Mouse (Mus musculus) gastrocnemius, postnatal 25 days (tissue): Measurements from ENCODE around the gene Apol7a. TPM values are rescaled to one million over a fixed set of nuclear protein-coding genes. Genes with fewer than 3 reads are reported as not detected.
"Not testable (repeated sequence)": the region's sequence is repeated elsewhere in the genome, so short reads cannot be mapped to it uniquely, and the experiment has no call there.

ENCODE experiments used
- DNase-seq: peaks from one replicate; pipeline ENCODE4 v3.0.0; 2022
- long read RNA-seq, 2 experiments: library from polyadenylated mRNA; stranded (forward); transcript quantifications; one replicate each; pipeline ENCODE4 v2.0.0; 2021
- total RNA-seq, 2 experiments: library from RNA; stranded (reverse); gene quantifications; 1 replicate in 1 of 2; 2 replicates in 1 of 2; pipeline ENCODE4 v1.2.3; 2021

Apol7a gene
- under 1 TPM; 0.31 to 0.46 TPM for total RNA-seq
- long read RNA-seq, experiment 1, partial matches to known transcripts = 0 of 3 reads
- long read RNA-seq, experiment 1, other reads (novel, unspliced or antisense) = 2 of 3 reads
- long read RNA-seq, experiment 2, partial matches to known transcripts = 0 of 1 reads
- long read RNA-seq, experiment 2, other reads (novel, unspliced or antisense) = 1 of 1 reads

- DNase-seq = not testable (repeated sequence)
Observed at GRCm38 (mm10) chr15:77399027-77399426, at the start of gene Apol7a. Gene Apol7a (minus strand): TSS chr15:77399110.

DNA sequence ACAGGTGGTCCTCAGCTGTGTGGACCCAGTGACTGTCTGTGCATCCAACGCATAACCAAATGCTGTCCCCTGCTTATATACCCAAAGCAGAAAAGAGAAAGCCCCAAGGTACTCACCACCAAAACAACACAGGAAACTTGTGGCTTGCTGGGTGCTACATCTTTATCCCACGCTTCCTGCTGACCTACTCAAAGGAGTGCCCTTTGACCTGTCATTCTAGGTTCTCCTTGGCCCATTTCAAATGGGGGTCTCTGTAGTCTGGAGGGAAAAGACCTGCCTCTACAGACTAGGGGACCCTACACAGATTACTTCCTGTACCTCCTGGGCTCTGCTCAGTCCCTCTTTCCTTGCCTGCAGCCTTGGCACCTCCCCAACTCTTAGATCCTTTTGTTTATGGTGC is 48.5 kb upstream of the Apol7a start, which contains the start of gene Apol7b:
Gene Apol7b (minus strand): TSS at position 101 of the 400 bp plus-strand sequence.
- DNase-seq = not testable (repeated sequence)

DNA sequence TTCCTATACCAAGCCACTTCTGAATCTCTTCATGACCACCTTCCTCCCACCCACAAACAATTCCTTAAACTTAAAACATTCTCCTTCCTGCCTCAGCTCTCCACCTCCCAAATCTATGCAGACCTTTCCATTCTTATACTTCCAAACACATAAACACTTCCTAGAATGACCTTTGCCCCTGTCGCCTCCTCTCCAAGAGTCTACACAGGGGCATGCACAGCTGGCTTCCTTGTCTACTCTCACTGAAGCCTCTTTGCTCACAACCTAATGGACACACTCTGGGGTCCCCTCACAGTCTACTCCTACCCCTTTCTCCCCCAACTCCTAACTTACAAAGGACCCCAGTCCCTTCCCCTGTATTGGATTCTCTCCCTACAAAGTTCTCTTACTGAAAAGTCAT is 46.8 kb upstream of the Apol7a start:
- DNase-seq = not testable (repeated sequence)

GRCm38 (mm10) chr15:77444746-77445145 is 45.8 kb upstream of the Apol7a start:
- DNase-seq = not testable (repeated sequence)

DNA sequence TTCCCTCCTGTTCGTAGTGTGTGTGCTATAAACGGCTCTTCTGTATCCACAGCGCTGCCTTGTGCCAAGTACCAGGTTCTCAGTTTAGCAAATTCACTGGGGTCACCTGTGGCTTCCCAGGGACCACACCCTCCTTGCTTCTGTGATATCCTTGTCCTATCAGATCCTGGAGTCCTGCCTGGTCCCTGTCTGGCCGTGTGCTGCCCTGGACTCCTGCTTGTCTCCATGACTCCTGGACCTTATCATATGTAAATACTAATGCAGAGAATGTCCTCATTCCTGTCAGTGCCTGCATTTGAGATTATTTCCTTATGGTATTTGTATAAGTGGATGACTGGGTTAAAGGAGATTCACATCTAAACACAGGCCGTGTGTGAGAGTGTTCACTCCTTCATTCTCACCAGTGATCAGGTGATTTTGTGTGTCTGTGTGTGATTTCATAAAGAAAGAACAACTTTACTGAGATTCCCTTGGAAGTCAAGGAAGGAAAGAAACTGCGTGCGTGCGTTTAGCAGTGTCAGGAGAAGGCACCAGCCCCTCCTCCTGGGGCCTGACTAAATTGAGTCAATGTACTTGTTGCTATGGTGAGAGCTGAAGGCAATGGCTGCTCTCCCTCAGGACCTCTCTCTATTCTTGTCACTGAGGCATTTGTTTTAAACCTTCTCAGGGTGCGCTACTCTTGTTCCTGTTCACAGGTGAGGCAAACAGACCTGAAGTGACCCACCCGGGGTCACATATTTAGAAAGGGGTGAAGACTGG is 30.0 kb upstream of the Apol7a start:
- not testable (repeated sequence) for DNase-seq

DNA sequence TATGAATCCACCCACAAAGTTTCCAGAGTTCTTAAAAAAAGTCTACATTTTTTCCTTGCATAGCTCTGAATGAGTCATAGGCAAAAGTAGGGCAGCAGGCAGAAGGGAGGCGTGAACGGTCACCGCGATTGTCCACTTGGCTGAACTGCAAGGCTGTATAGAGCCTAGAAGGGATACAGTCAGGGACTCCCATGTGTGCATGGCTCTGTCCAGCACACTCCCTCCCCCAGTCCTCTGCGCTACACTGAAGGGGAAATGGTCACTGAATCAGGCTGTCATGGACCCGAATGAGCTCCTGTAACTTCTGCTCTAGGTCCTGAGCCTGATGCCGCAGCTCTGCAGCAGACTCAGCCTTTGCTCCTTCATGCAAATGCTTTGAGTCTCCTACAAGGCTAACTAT is 24.0 kb upstream of the Apol7a start:
- DNase-seq = not testable (repeated sequence)

GRCm38 (mm10) chr15:77419657-77420056 is 20.7 kb upstream of the Apol7a start:
- DNase-seq = not testable (repeated sequence)

DNA sequence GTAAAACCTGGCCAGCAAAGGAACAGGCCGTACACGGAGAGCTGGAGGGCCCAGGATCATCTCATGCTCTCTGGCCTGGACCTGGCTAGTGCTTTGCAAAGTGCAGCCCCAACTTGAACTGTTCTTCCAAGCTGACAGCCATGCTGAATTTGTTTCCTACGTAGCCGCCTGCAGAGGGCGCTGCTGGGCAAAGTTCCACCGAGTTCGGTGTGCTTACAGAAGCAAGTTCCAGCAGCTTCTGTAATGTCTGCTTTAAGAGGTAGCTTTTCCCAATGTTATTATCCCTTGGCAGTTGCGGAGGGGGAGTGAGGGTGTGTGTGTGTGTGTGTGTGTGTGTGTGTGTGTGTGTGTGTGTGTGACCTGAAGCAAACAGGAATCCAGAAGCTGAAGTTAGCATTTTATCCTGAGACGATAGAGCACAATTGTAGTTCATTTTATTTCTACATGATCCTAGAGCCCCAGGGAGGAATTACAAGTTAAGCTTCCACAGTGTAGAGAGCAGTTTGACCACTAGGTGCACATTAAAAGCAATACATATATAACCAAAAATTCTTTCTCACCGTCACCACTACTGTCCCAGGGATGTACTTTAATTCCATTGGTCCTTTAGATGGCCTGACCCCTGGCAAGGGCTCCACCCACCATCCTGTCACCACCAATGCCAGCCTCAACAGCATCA is 17.9 kb upstream of the Apol7a start:
- not testable (repeated sequence) for DNase-seq

- not testable (repeated sequence) for DNase-seq
Observed at GRCm38 (mm10) chr15:77415653-77416052, 16.7 kb upstream of the Apol7a start.

- not testable (repeated sequence) for DNase-seq
Observed at GRCm38 (mm10) chr15:77412695-77413094, 13.8 kb upstream of the Apol7a start.

- DNase-seq = not testable (repeated sequence)
Observed at GRCm38 (mm10) chr15:77411035-77411434, 12.1 kb upstream of the Apol7a start, which contains the start of gene Apol9a. Gene Apol9a (minus strand): TSS chr15:77411135.

DNA sequence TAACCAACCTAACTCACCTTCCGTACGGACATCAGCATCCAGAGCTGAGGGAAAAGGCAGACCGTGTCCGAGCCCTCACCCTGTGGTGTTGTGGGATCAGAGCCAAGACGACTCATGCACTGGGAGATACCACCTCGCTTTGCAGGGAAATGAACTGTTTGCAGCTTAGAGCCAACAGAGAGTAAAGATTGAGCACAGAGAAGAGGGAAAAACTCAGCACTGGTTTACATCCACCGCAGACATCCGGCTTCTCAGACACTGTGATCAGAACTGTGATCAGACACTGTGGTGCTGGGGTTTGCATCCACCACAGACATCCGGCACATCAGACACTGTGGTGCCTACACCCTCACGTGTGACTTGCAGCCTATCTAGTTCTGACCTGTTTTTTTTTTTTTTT is 7.5 kb upstream of the Apol7a start:
- DNase-seq = not testable (repeated sequence)

DNA sequence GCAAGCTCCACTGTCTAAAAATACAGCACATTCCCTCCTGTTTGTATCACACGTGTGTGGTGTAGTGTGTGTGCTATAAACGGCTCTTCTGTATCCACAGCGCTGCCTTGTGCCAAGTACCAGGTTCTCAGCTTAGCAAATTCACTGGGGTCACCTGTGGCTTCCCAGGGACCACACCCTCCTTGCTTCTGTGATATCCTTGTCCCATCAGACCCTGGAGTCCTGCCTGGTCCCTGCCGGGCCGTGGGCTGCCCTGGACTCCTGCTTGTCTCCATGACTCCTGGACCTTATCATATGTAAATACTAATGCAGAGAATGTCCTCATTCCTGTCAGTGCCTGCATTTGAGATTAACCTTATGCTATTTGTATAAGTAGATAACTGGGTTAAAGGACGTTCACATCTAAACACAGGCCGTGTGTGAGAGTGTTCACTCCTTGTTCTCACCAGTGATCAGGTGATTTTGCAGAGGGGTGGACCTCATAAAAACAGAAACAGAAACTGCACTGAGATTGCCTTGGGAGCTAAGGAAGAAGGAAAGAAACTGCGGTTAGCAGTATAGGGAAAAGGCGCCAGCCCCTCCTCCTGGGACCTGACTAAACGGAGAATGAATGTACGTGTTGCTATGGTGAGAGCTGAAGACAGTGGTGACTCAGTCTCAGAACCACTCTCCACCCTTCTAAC is 1.3 kb downstream of the Apol7a start:
- DNase-seq = not testable (repeated sequence)

- DNase-seq = not testable (repeated sequence)
Observed at GRCm38 (mm10) chr15:77393832-77394231, 5.1 kb downstream of the Apol7a start.

DNA sequence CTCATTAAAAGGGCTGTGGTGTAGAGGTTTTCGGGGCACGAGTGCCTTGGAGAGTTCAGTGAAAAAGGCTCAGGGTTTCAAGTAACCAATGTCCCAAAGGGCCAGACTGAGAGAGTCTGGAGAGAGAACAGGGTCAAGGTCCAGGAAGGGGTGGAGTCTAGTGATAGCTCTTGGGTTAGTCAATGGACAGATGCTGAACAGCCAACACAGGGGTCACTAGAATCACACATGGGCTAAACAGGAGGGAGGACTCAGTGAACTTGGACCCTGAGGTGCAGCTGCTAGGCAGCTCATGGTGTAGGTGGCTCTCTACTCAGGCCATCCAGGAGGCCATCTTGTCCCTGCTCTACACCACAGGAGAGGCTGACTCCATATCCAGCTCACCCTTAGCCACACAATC is 11.4 kb downstream of the Apol7a start:
- no peak for DNase-seq

DNA sequence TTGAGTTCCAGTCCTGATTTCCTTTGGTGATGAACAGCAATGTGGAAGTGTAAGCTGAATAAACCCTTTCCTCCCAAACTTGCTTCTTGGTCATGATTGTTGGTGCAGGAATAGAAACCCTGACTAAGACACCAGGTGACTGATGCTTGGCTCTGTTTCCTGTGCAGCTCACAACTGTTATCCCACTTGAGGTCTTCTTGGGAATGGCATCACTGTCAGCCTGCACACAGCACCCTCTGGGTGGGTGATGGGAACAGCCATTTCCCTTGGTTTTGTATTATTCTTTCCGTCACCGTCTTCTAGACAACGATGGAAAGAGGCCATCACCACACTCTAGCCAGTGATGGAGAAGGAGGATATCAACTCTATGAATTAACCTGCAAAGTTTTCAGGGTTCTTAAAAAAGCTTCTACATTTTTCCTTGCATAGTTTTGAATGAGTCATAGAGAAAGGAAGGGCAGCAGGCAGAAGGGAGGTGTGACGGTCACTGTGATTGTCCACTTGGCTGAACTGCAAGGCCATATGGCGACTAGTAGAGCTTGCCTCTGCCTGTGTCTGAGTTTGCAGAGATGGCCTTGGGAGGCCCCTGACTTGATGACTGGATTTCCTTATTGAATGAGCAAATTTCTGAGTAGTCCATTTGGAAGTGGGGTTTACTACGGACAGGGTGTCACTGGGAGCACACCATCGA is 14.4 kb downstream of the Apol7a start:
- DNase-seq = no peak

DNA sequence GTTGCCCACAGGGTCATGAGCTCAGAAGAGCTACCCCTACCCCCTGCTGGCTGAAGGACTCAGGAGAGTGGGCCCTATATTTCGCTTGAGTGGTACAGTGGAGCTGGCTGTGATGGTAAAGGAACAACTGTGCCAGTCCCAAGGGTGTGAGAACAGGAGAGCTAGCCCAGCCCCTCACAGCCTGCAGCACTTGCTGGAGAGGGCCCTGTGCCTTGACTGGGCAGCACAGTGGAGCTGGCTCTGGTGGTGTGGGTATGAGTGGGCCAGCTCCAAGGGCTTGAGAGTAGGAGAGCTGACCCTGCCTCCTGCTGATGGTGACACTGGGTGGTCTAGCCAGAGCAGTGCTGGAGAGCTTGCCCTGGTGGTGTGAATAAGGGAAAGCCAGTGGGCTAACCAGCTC is 16.0 kb downstream of the Apol7a start:
- DNase-seq = no peak

GRCm38 (mm10) chr15:77382271-77382850 is 16.5 kb downstream of the Apol7a start:
- DNase-seq = no peak

- DNase-seq = no peak
Observed at GRCm38 (mm10) chr15:77381481-77381880, 17.4 kb downstream of the Apol7a start.

DNA sequence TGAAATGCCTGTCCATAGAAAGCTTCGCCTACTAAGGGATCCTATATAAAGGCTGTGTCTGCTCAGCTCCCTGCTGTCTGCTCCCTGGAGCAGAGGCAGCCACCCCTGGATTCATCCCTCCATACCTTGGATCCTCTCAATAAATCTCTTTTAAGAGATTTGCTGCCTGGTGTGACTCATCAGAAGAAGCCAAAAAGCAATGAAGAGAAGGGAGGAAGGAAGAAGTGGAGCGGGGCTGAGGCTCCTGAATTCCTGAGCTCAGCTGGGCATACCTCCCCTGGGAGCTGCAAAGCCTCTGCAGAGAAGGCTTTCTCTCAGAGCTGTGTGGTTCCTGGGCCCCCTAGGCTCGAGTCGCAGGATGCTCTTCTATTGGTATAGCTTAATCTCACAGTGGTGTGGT is 19.0 kb downstream of the Apol7a start:
- no peak for DNase-seq

DNA sequence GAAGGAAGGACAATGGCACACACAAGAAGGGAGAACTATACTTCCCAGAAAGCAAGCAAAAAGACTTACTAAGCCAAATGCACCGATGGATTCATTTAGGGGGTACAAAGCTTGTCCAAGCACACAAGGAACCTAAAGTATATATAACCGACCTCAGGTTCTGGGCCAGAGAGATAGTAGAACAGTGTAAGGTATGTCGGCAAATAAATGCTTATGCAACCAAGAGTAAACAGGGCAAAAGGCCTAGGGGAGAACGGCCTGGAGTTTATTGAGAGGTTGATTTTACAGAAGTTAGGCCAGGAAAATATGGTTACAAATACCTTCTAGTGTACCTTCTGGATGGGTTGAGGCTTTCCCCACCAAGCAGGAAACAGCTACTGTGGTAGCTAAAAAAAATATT is 21.5 kb downstream of the Apol7a start:
- no peak for DNase-seq
